8 mouse cellular contexts compared by ENCODE assay signal in the genomic region with DNA sequence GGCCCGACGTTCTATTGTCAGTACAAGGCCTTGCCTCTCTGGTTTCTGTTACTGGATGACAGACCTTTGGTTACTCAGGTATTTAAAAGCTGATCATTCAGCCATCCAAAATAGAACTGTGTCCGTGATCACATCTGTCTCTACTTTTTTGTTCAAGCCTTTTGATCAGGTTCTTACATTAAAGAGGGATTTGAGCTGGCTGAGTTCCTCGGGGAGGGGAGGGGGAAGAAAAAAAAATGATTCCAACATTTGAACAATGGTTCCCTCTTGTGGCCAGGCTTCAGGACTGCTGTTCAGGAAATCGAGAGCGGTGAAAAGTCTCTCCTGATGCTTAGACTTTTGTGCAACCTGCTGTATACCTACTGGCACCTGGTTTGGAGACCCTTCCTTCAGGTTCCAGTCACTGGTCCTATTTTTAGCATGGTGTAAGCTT.
DNase-seq lines count a peak whose midpoint lies in the region; ATAC-seq lines count a peak whose summit lies in the region.

No protein-coding gene starts in this region.

- peak overlapping the region; percentile 62; the same call in 1 of the 2 replicates for H3K27ac ChIP-seq in midbrain, embryonic 13.5 days

- 0 out of 2 replicates have a peak overlapping the region, but pooled peaks have one; percentile 19 for H3K4me2 ChIP-seq in midbrain, embryonic 13.5 days (replicated peaks)

- peak; percentile 2 for DNase-seq in ovary, postnatal 10 days (ENCODE audit: low spot score)
- DNase-seq in ovary, postnatal 36 days (ENCODE audit: low spot score), result no peak
- DNase-seq in cerebellum, adult 18-20 months, result peak; percentile 16 to 19
- peak; percentile 35 for DNase-seq in layer of hippocampus, adult 9-10 months (ENCODE audit: low spot score)
- DNase-seq in thymus, adult 18-20 months, result peak; percentile 59 to 83
- no peak for DNase-seq in testis, postnatal 14 days (ENCODE audit: low spot score)

- WGBS in midbrain, embryonic 13.5 days, result 16% methylated on average over 6 of the region's 6 CpGs

- H3K9me3 ChIP-seq in midbrain, embryonic 13.5 days, result no peaks in the 10 kb centered on the region

- peaks cover 27% of the 10 kb centered on the region for H3K4me1 ChIP-seq in midbrain, embryonic 13.5 days (replicated peaks)

- ATAC-seq in frontal cortex, adult (ENCODE audit: low TSS enrichment), result peak; percentile 81
- peak; percentile 64 for ATAC-seq in midbrain, embryonic 13.5 days

- H3K9ac ChIP-seq in midbrain, embryonic 13.5 days (replicated peaks), result no peak overlapping the region

- H3K36me3 ChIP-seq in midbrain, embryonic 13.5 days, result no peaks in the 10 kb centered on the region

- H3K4me3 ChIP-seq in midbrain, embryonic 13.5 days (replicated peaks), result no peak overlapping the region

- H3K27me3 ChIP-seq in midbrain, embryonic 13.5 days, result no peaks in the 10 kb centered on the region

Comparison
In these comparisons a context has a peak if more than half of its experiments do, and no peak if none do; other contexts are left out.
1. DNase-seq: peak in ovary, postnatal 10 days (single experiment), cerebellum, adult 18-20 months (2 of 2), layer of hippocampus, adult 9-10 months (single experiment) and thymus, adult 18-20 months (2 of 2); none in ovary, postnatal 36 days (single experiment) and testis, postnatal 14 days (single experiment).